Mouse (Mus musculus) embryonic facial prominence, embryonic 14.5 days (tissue): Measurements from ENCODE around the gene Evc. TPM values are rescaled to one million over a fixed set of nuclear protein-coding genes. Genes with fewer than 3 reads are reported as not detected.

Experiments used
- ATAC-seq: fragments of 200-750 bp; cut with Nextera tagmentation; 2 replicates; pipeline ENCODE4 v1.8.0; 2017; ENCODE audit warnings: low read depth, moderate number of reproducible peaks, moderate TSS enrichment
- DNase-seq: peaks from one replicate; pipeline ENCODE4 v3.0.0-alpha.2; 2015; ENCODE audit warnings: low spot score
- H3K27ac ChIP-seq: fragments of 300-500 bp; sonication (generic); replicated peaks from 2 replicates; pipeline ENCODE4 v1.5.1; 2014; ENCODE audit warnings: low read depth, mild to moderate bottlenecking, low read length, moderate library complexity
- H3K27me3 ChIP-seq: fragments of 300-500 bp; sonication (generic); replicated peaks from 2 replicates; pipeline ENCODE4 v1.6.1; 2014; ENCODE audit warnings: low read length; ENCODE audit not compliant: control insufficient read depth, insufficient read depth
- H3K36me3 ChIP-seq: fragments of 300-500 bp; sonication (generic); 2 replicates; pipeline ENCODE4 v1.6.1; 2014; ENCODE audit warnings: low read length, mixed read lengths; ENCODE audit not compliant: control insufficient read depth, insufficient read depth
- H3K4me1 ChIP-seq: fragments of 300-500 bp; sonication (generic); 2 replicates; pipeline ENCODE4 v1.6.1; 2014; ENCODE audit warnings: antibody characterized with exemption, low read length; ENCODE audit not compliant: control insufficient read depth, insufficient read depth
- H3K4me2 ChIP-seq: fragments of 300-500 bp; sonication (generic); 2 replicates; pipeline ENCODE4 v1.6.1; 2014; ENCODE audit warnings: low read depth, mild to moderate bottlenecking, low read length, moderate library complexity, mixed read lengths
- H3K4me3 ChIP-seq: fragments of 300-500 bp; sonication (generic); 2 replicates; pipeline ENCODE4 v1.5.1; 2014; ENCODE audit warnings: low read depth, mild to moderate bottlenecking, low read length
- H3K9ac ChIP-seq: fragments of 300-500 bp; sonication (generic); 2 replicates; pipeline ENCODE4 v1.6.1; 2014; ENCODE audit warnings: low read depth, mild to moderate bottlenecking, low read length, moderate library complexity, mixed read lengths
- H3K9me3 ChIP-seq: fragments of 300-500 bp; sonication (generic); 2 replicates; pipeline ENCODE4 v1.6.1; 2016; ENCODE audit warnings: low read length; ENCODE audit not compliant: control insufficient read depth
- WGBS: fragments of 180-500 bp; shearing (Covaris S2); extraction: QIAGEN DNeasy Blood & Tissue Kit; methylation state at CpG from one replicate; pipeline ENCODE4 v1.1.7; 2014; 5-methylcytosine and 5-hydroxymethylcytosine counted together
- polyA plus RNA-seq: library from polyadenylated mRNA; unstranded; fragments of >200 nt; fragmentation: Nextera tagmentation; extraction: Ambion mirVana; gene quantifications from 2 replicates; pipeline ENCODE4 v1.2.1, GENCODE M21; 2014

Gene Evc
- polyA plus RNA-seq, 1 experiment from 2014 or later, result 17.9 TPM

GRCm38 (mm10) chr5:37289236-37289635, 47.5 kb downstream of the Evc start:
- 16% methylated on average over 3 of the region's 3 CpGs for WGBS
- Histone ChIP-seq H3K4me2 (no peak overlapping the region), H3K4me1 (no peaks in the 10 kb centered on the region), H3K27me3 (no peaks in the 10 kb centered on the region), H3K4me3 (no peak overlapping the region), H3K27ac (no peak overlapping the region), H3K36me3 (no peaks in the 10 kb centered on the region), H3K9me3 (no peaks in the 10 kb centered on the region), H3K9ac (no peak overlapping the region)
- DNase-seq, result peak; percentile 51
- ATAC-seq, result no peak

DNA sequence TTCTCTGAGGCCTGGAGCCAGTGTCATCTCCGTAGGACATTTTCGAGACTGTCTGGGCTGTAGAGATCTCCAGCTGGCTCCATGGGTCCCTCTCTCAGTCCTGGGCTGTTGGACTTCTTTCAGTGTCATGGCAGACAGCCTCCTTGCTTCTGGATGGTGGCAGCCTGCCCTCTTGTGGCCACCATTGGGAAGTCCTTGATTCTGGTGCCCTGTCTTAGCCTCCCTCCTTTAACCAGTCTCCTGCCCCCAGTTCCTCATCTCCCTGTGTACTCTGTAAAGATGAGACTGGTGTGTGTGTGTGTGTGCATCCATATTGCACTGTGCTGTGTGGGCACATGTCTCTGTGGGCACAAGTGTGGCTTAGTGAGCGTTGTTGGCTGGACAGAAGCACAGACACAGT, 48.3 kb downstream of the Evc start:
- no peak overlapping the region for H3K27ac ChIP-seq
- WGBS, result 73% methylated on average over 3 of the region's 3 CpGs
- H3K9ac ChIP-seq, result no peak overlapping the region
- no peak overlapping the region for H3K4me2 ChIP-seq
- no peaks in the 10 kb centered on the region for H3K36me3 ChIP-seq
- no peaks in the 10 kb centered on the region for H3K9me3 ChIP-seq
- no peaks in the 10 kb centered on the region for H3K27me3 ChIP-seq
- no peak overlapping the region for H3K4me3 ChIP-seq
- DNase-seq (peak; percentile 13), ATAC-seq (no peak)
- no peaks in the 10 kb centered on the region for H3K4me1 ChIP-seq

DNA sequence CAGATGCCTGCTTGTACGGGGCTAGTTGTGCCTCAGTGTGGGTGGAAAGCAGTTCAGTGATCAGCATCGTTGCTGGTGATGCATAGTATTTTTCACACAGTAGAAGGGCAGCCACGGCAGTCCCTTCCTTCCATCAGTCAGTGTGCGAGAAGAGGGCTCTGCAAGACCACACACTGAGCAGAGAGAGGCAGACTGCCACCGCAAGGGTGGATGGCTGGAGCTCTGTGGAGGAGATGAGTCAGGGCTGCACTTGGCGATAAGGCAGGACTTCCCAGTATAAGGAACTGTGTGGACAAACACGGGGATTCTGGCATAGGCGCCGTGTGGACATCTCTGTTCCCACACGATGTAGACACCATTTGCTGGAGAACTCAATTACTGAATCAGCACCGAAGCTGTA, 55.7 kb downstream of the Evc start:
- H3K27ac ChIP-seq, result no peak overlapping the region
- H3K36me3 ChIP-seq, result no peaks in the 10 kb centered on the region
- DNase-seq (no peak), ATAC-seq (no peak)
- WGBS, result 92% methylated on average over 11 of the region's 11 CpGs
- no peaks in the 10 kb centered on the region for H3K27me3 ChIP-seq
- no peak overlapping the region for H3K4me3 ChIP-seq
- H3K9ac ChIP-seq, result no peak overlapping the region
- no peaks in the 10 kb centered on the region for H3K4me1 ChIP-seq
- no peak overlapping the region for H3K4me2 ChIP-seq
- no peaks in the 10 kb centered on the region for H3K9me3 ChIP-seq

GRCm38 (mm10) chr5:37263816-37264215, 72.9 kb downstream of the Evc start:
- H3K27ac ChIP-seq, result no peak overlapping the region
- ATAC-seq, result 0 out of 2 replicates have a peak, but pooled peaks have one; percentile 18
- no peaks in the 10 kb centered on the region for H3K9me3 ChIP-seq
- no peak overlapping the region for H3K4me3 ChIP-seq
- WGBS, result 61% methylated on average over 6 of the region's 6 CpGs
- H3K4me2 ChIP-seq, result no peak overlapping the region
- no peak for DNase-seq
- no peaks in the 10 kb centered on the region for H3K4me1 ChIP-seq
- no peaks in the 10 kb centered on the region for H3K27me3 ChIP-seq
- H3K36me3 ChIP-seq, result no peaks in the 10 kb centered on the region
- no peak overlapping the region for H3K9ac ChIP-seq

- no peak overlapping the region for H3K9ac ChIP-seq
- no peaks in the 10 kb centered on the region for H3K36me3 ChIP-seq
- no peak overlapping the region for H3K4me3 ChIP-seq
- no peak overlapping the region for H3K4me2 ChIP-seq
- H3K27ac ChIP-seq, result no peak overlapping the region
- DNase-seq (no peak), ATAC-seq (no peak)
- no peaks in the 10 kb centered on the region for H3K4me1 ChIP-seq
- 73% methylated on average over 5 of the region's 5 CpGs for WGBS
- H3K9me3 ChIP-seq, result no peaks in the 10 kb centered on the region
- H3K27me3 ChIP-seq, result no peaks in the 10 kb centered on the region
These were observed 75.0 kb downstream of the Evc start for GRCm38 (mm10) chr5:37261734-37262133.

GRCm38 (mm10) chr5:37257243-37257642, 79.5 kb downstream of the Evc start:
- H3K27ac ChIP-seq, result no peak overlapping the region
- ATAC-seq (no peak), DNase-seq (peak; percentile 61)
- H3K9ac ChIP-seq, result no peak overlapping the region
- H3K4me2 ChIP-seq, result no peak overlapping the region
- WGBS, result 45% methylated on average over 5 of the region's 5 CpGs
- no peaks in the 10 kb centered on the region for H3K36me3 ChIP-seq
- H3K27me3 ChIP-seq, result no peaks in the 10 kb centered on the region
- no peaks in the 10 kb centered on the region for H3K9me3 ChIP-seq
- no peaks in the 10 kb centered on the region for H3K4me1 ChIP-seq
- no peak overlapping the region for H3K4me3 ChIP-seq

GRCm38 (mm10) chr5:37256823-37257222, 79.9 kb downstream of the Evc start:
- 67% methylated on average over 7 of the region's 7 CpGs for WGBS
- ATAC-seq, result no peak

GRCm38 (mm10) chr5:37254523-37254922, 82.2 kb downstream of the Evc start:
- H3K9ac ChIP-seq, result no peak overlapping the region
- H3K36me3 ChIP-seq, result no peaks in the 10 kb centered on the region
- ATAC-seq (no peak), DNase-seq (no peak)
- H3K27me3 ChIP-seq, result no peaks in the 10 kb centered on the region
- no peak overlapping the region for H3K27ac ChIP-seq
- 84% methylated on average over 4 of the region's 4 CpGs for WGBS
- no peak overlapping the region for H3K4me2 ChIP-seq
- H3K4me3 ChIP-seq, result no peak overlapping the region
- no peaks in the 10 kb centered on the region for H3K4me1 ChIP-seq
- no peaks in the 10 kb centered on the region for H3K9me3 ChIP-seq

More at GRCm38 (mm10) chr5:37256823-37257222, 79.9 kb downstream of the Evc start:
- no peaks in the 10 kb centered on the region for H3K27me3 ChIP-seq
- no peak overlapping the region for H3K27ac ChIP-seq
- no peaks in the 10 kb centered on the region for H3K36me3 ChIP-seq
- no peak overlapping the region for H3K4me3 ChIP-seq
- no peak overlapping the region for H3K9ac ChIP-seq
- no peak for DNase-seq
- H3K4me2 ChIP-seq, result no peak overlapping the region
- no peaks in the 10 kb centered on the region for H3K9me3 ChIP-seq
- no peaks in the 10 kb centered on the region for H3K4me1 ChIP-seq

DNA sequence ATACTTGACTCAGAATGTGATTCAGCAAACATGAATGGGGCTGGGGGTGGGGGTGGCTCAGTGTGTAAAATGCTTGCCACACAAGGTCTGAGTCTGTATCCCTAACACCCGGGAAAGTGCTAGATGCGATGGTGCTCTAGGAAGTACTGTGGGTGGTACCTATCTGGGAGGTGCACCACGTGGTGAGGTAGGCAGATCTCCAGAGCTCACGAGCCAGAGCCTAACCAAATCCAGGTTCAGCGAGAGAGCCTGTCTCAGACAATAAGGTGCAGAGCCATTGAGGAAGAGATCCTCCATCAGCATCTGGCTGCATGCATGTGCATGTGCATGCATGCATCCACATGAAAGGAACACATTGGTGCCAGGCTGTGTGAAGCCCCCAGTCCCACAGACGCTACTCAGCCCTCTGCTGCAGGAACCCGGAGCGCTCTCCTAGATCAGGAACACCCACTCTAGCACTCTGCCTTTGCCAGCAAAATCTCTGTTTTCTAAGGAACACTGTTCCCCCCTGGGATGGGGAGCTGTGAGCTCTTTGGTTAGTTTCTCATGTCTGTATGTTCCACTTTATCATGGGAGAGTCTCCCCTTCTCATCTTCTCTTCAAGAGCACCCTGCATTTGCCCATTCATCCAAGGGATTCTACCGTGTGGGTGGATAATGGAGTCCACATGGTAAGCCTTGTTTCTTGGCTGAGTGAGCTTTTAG, 84.4 kb downstream of the Evc start:
- no peak overlapping the region for H3K9ac ChIP-seq
- H3K4me2 ChIP-seq, result no peak overlapping the region
- no peaks in the 10 kb centered on the region for H3K9me3 ChIP-seq
- no peaks in the 10 kb centered on the region for H3K27me3 ChIP-seq
- DNase-seq (no peak), ATAC-seq (no peak)
- no peak overlapping the region for H3K4me3 ChIP-seq
- no peaks in the 10 kb centered on the region for H3K4me1 ChIP-seq
- H3K27ac ChIP-seq, result no peak overlapping the region
- no peaks in the 10 kb centered on the region for H3K36me3 ChIP-seq
- 72% methylated on average over 9 of the region's 9 CpGs for WGBS
